Mouse (Mus musculus) G1E (cell line): ENCODE results near the gene Iqch. TPM values are rescaled to one million over a fixed set of nuclear protein-coding genes. Genes with fewer than 3 reads are reported as not detected.

Source experiments
- ATAC-seq: 2 replicates; pipeline ENCODE4 v1.8.0; 2016; ENCODE audit warnings: mild to moderate bottlenecking; ENCODE audit not compliant: insufficient number of reproducible peaks, poor library complexity, low FRiP score, severe bottlenecking; ENCODE audit errors: extremely low read depth
- DNase-seq: peaks from one replicate; pipeline ENCODE4 v3.0.0; 2012; ENCODE audit warnings: low spot score
- H3K27me3 ChIP-seq: 2 replicates; pipeline ENCODE4 v1.6.1; 2012; ENCODE audit warnings: mild to moderate bottlenecking, low read length, inconsistent platforms; ENCODE audit not compliant: insufficient read depth
- H3K36me3 ChIP-seq: replicated peaks from 2 replicates; pipeline ENCODE3; 2012; ENCODE audit warnings: mild to moderate bottlenecking, inconsistent platforms
- H3K4me1 ChIP-seq: 2 replicates; pipeline ENCODE4 v1.6.1; 2012; ENCODE audit warnings: low read depth, low read length, inconsistent platforms, mixed read lengths; ENCODE audit not compliant: insufficient read depth
- H3K4me3 ChIP-seq: 2 replicates; pipeline ENCODE4 v1.5.1; 2012; ENCODE audit warnings: low read depth, mild to moderate bottlenecking, inconsistent platforms, low read length, moderate library complexity, mixed read lengths
- H3K9me3 ChIP-seq: replicated peaks from 2 replicates; pipeline ENCODE4 v1.6.1; 2012; ENCODE audit warnings: inconsistent platforms
- CTCF ChIP-seq: IDR thresholded peaks from 2 replicates; pipeline ENCODE4 v1.5.1; 2012; ENCODE audit warnings: low read depth, low read length, inconsistent platforms, mixed read lengths
- GATA1 ChIP-seq: IDR thresholded peaks from 2 replicates; pipeline ENCODE4 v1.6.1; 2012; ENCODE audit warnings: borderline replicate concordance, low read length, inconsistent platforms, mixed read lengths
- GATA2 ChIP-seq: IDR thresholded peaks from 2 replicates; pipeline ENCODE4 v1.6.1; 2012; ENCODE audit warnings: low read depth, low read length, inconsistent platforms, borderline replicate concordance
- POLR2AphosphoS5 ChIP-seq: IDR thresholded peaks from 2 replicates; pipeline ENCODE4 v1.6.1; 2012; ENCODE audit warnings: low read depth, low read length, inconsistent platforms; ENCODE audit not compliant: insufficient replicate concordance
- TAL1 ChIP-seq: conservative IDR thresholded peaks from 2 replicates; pipeline ENCODE4 v1.6.1; 2012; ENCODE audit warnings: low read depth, low read length, inconsistent platforms, mixed read lengths
- polyA plus RNA-seq: library from polyadenylated mRNA; stranded (reverse); fragments of >175 nt; gene quantifications from 2 replicates; pipeline ENCODE4 v1.2.3, GENCODE M21; 2012
- total RNA-seq, 2 experiments: library from RNA; stranded (forward) in 1 of 2; stranded (reverse) in 1 of 2; fragments of 200-1000 nt in 1 of 2; fragments of >200 nt in 1 of 2; fragmentation: Nextera tagmentation in 1 of 2; gene quantifications; 2 replicates each; pipeline ENCODE4 v1.2.3; 2014 to 2017

Iqch gene
- total and polyA plus RNA-seq, 3 experiments: 0.22 TPM; not detected in 2

GRCm38 (mm10) chr9:63647581-63648519 is 45.6 kb upstream of the Iqch start:
- TF ChIP-seq TAL1: no peak
- no peak for TF ChIP-seq CTCF
- no peak for TF ChIP-seq GATA2
- no peak for TF ChIP-seq GATA1
- no peak for TF ChIP-seq POLR2AphosphoS5
- DNase-seq: no peak
- Histone ChIP-seq H3K4me3 (no peak overlapping the region), H3K27me3 (peaks cover 17% of the 10 kb centered on the region; the same call in 1 of the 2 replicates), H3K9me3 (no peaks in the 10 kb centered on the region), H3K4me1 (no peaks in the 10 kb centered on the region), H3K36me3 (peaks cover 56% of the 10 kb centered on the region)
- ATAC-seq: no peak

GRCm38 (mm10) chr9:63645084-63645483 is 42.8 kb upstream of the Iqch start:
- ATAC-seq (no peak), DNase-seq (no peak)
- no peak for TF ChIP-seq GATA2
- TF ChIP-seq GATA1: no peak
- TF ChIP-seq CTCF: no peak
- no peak for TF ChIP-seq POLR2AphosphoS5
- Histone ChIP-seq H3K36me3 (peaks cover 65% of the 10 kb centered on the region), H3K4me1 (no peaks in the 10 kb centered on the region), H3K27me3 (no peaks in the 10 kb centered on the region; the same call in 1 of the 2 replicates), H3K4me3 (no peak overlapping the region), H3K9me3 (no peaks in the 10 kb centered on the region)

GRCm38 (mm10) chr9:63644011-63644410 is 41.7 kb upstream of the Iqch start:
- H3K9me3 ChIP-seq: no peaks in the 10 kb centered on the region
- no peak for ATAC-seq
- no peak overlapping the region for H3K4me3 ChIP-seq
- H3K4me1 ChIP-seq: no peaks in the 10 kb centered on the region
- no peaks in the 10 kb centered on the region; the same call in 1 of the 2 replicates for H3K27me3 ChIP-seq
- TF ChIP-seq GATA2: no peak
- TF ChIP-seq TAL1: no peak
- no peak for TF ChIP-seq CTCF
- no peak for TF ChIP-seq GATA1
- TF ChIP-seq POLR2AphosphoS5: no peak
- no peak for DNase-seq
- peaks cover 71% of the 10 kb centered on the region for H3K36me3 ChIP-seq

- no peak for DNase-seq
- no peak for ATAC-seq
- Histone ChIP-seq H3K27me3 (no peaks in the 10 kb centered on the region), H3K36me3 (peaks cover 90% of the 10 kb centered on the region), H3K4me3 (no peak overlapping the region), H3K9me3 (no peaks in the 10 kb centered on the region), H3K4me1 (no peaks in the 10 kb centered on the region)
- TF ChIP-seq GATA1: no peak
- no peak for TF ChIP-seq POLR2AphosphoS5
- no peak for TF ChIP-seq CTCF
- no peak for TF ChIP-seq GATA2
- TF ChIP-seq TAL1: no peak
Measured at GRCm38 (mm10) chr9:63641983-63642646, 39.8 kb upstream of the Iqch start.

GRCm38 (mm10) chr9:63636113-63636512 is 33.8 kb upstream of the Iqch start:
- Histone ChIP-seq H3K4me3 (no peak overlapping the region), H3K27me3 (no peaks in the 10 kb centered on the region), H3K9me3 (no peaks in the 10 kb centered on the region), H3K4me1 (no peaks in the 10 kb centered on the region), H3K36me3 (peaks cover 97% of the 10 kb centered on the region)
- ATAC-seq (no peak), DNase-seq (no peak)
- TF ChIP-seq GATA2: no peak
- TF ChIP-seq GATA1: no peak
- no peak for TF ChIP-seq TAL1
- TF ChIP-seq CTCF: no peak
- no peak for TF ChIP-seq POLR2AphosphoS5

GRCm38 (mm10) chr9:63633334-63633733 is 31.0 kb upstream of the Iqch start:
- Histone ChIP-seq H3K9me3 (no peaks in the 10 kb centered on the region), H3K4me3 (no peak overlapping the region), H3K36me3 (peaks cover 96% of the 10 kb centered on the region), H3K27me3 (no peaks in the 10 kb centered on the region), H3K4me1 (no peaks in the 10 kb centered on the region)
- no peak for DNase-seq
- no peak for TF ChIP-seq GATA2
- TF ChIP-seq GATA1: no peak
- no peak for TF ChIP-seq TAL1
- no peak for TF ChIP-seq POLR2AphosphoS5
- TF ChIP-seq CTCF: no peak
- no peak for ATAC-seq
